Mouse (Mus musculus) bone marrow macrophage, adult 2 months (primary cell): ENCODE measurements around the gene Dusp12. TPM values are rescaled to one million over a fixed set of nuclear protein-coding genes. Genes with fewer than 3 reads are reported as not detected.

Experiments used
- H3K27ac ChIP-seq: 2 replicates; pipeline ENCODE4 v1.5.1; 2012; ENCODE audit warnings: low read depth, low read length; ENCODE audit not compliant: insufficient read depth
- H3K4me1 ChIP-seq: 2 replicates; pipeline ENCODE4 v1.6.1; 2012; ENCODE audit warnings: low read length; ENCODE audit not compliant: control insufficient read depth, insufficient read depth
- H3K4me3 ChIP-seq: 2 replicates; pipeline ENCODE4 v1.5.1; 2012; ENCODE audit warnings: mild to moderate bottlenecking, low read length, moderate library complexity; ENCODE audit not compliant: insufficient read depth
- CTCF ChIP-seq: IDR thresholded peaks from 2 replicates; pipeline ENCODE4 v1.5.1; 2012; ENCODE audit warnings: low read depth, mild to moderate bottlenecking, low read length, moderate library complexity
- POLR2A ChIP-seq: IDR thresholded peaks from 2 replicates; pipeline ENCODE4 v1.6.1; 2012; ENCODE audit warnings: mild to moderate bottlenecking, low read depth, low read length, borderline replicate concordance
- polyA plus RNA-seq: library from polyadenylated mRNA; stranded (reverse); fragments of >200 nt; gene quantifications from 2 replicates; pipeline ENCODE4 v1.2.4, GENCODE M21; 2012; ENCODE audit not compliant: missing spikeins, insufficient read depth, insufficient read length

The Dusp12 gene
- polyA plus RNA-seq, 1 experiment: 11.2 TPM

DNA sequence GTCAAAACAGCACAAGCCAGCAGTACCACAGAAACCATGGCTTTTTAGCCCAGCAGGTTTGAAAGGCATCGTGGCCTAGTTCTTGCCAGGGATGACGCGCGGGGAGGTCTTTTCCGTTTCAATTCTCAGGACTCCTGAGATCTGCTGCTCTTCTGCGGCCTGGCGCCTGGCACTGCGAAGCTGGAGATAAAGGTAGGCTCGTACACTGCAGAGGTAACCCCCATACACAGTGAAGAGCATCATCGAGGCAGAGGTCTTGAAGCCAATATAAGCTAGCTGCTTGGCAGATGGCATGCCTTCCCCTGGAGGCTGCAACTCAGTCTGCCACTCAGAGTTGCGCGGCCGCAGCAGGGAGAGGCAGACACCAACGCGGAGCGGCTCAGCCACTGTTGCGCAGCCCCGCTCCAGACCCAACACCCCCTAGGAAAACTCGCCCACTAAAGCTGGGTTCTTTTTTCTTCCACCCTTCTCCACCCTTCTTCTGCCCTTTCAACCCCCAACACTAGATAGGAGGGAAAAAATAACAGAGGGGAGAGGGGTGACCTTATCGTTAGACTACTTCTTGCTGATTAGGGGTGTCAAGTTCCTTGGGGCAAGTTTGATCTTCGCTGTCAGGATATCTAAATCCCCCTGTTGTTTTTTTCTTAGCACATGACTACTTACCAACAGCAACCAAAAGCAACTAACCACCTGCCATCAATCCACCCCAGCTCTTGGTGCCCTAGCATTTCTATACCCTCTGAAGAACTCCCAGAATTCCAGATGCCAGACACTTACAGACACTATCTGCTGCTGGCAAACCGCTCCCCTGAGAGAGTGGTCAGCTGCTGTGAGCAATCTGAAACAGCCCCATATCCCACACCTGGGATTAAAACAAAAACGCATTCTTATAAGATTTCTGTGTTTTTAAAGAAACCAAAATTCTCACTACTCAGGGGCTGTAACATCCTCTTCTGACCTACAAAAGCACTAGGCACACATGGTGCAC lies 34.4 kb downstream of the Dusp12 start:
- no peak overlapping the region for H3K4me3 ChIP-seq
- TF ChIP-seq POLR2A (no peak), CTCF (no peak)
- H3K4me1 ChIP-seq: peaks cover 55% of the 10 kb centered on the region
- H3K27ac ChIP-seq: 0 out of 2 replicates have a peak overlapping the region, but pooled peaks have one; percentile 8

DNA sequence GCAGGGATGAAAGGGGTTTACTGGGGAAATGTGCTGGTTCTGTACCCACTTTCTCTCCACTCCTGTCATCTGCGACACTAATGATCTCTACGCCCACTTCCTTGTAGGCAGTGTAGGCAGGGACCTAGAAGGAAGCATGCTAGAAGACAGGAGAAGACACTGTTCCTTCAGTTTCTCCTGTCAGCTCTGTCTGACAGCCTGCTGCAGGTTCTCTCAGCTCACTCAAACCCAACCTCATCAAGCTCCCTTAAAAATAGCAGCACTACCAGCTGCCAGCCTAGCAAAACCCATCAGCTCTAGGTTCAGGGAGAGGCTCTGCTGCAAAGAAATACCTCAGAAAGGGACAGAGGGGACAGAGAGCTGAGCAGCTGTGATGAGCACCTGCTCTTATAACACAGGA lies 35.3 kb downstream of the Dusp12 start:
- Histone ChIP-seq H3K4me1 (peaks cover 53% of the 10 kb centered on the region), H3K27ac (0 out of 2 replicates have a peak overlapping the region, but pooled peaks have one; percentile 37), H3K4me3 (no peak overlapping the region)
- TF ChIP-seq POLR2A: no peak
- no peak for TF ChIP-seq CTCF

DNA sequence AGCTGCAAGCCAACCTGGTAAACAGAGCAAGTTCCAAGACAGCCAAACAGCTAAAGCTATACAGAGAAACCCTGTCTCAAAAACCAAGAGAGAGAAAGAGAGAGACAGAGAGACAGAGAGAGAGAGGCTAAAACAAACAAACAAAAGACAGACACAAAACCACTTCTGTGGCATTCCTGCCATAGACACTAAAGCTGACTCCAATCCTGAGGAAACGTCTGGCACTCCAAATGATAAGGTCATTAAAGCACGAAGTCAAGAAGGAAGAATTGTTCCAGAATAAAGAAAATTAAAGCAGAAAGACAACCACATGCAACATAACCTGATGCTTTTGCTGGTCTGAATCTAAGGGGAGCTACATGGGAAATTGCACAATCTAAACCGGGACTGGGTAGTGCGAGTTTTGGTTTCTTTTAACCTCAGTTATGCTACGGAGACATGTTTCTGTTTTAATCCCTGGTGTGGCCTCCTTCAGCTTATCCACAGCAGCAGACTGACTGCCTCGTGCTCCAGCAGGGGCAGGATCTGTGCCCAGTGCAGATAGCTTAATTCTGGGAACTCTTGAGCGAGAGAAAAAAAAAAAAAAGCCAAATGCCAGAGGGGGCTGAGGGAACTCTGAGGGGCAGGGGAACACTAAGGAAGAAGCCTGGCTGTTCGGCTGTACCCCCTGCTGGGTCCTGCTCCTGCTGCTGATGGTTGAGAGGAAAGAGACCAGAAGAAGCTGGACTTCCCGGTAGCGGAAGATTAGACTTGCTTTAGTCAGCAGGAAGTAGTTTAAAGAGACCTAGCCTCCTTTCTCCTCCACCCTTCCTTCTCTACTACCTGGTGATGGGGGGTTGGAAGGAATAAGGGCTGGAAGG lies 39.7 kb downstream of the Dusp12 start:
- peaks cover 33% of the 10 kb centered on the region for H3K4me1 ChIP-seq
- peak overlapping the region; percentile 63 for H3K4me3 ChIP-seq
- TF ChIP-seq CTCF (no peak), POLR2A (no peak)
- peak overlapping the region; percentile 99 for H3K27ac ChIP-seq

DNA sequence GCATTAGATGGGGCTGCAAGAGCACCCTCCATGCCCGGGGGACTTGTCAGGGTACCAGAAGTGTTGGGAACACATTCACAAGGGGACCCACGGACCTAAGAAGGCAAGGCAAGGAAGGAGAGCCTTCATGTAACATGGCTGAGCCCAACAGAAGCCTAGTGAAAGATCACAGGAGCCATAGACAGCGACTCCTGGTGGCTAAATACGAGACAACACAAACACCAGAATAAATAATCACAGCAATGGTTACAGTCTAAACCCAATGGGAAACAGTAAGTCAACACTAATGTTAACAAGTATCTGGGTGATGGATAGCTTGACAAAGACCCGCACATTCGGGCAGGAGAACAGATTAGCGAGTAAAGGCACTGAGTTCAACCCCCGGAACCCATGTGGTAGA lies 41.0 kb downstream of the Dusp12 start:
- TF ChIP-seq CTCF (peak; percentile 53; the same call in 1 of the 2 replicates), POLR2A (no peak)
- Histone ChIP-seq H3K27ac (no peak overlapping the region), H3K4me1 (peaks cover 22% of the 10 kb centered on the region), H3K4me3 (no peak overlapping the region)

DNA sequence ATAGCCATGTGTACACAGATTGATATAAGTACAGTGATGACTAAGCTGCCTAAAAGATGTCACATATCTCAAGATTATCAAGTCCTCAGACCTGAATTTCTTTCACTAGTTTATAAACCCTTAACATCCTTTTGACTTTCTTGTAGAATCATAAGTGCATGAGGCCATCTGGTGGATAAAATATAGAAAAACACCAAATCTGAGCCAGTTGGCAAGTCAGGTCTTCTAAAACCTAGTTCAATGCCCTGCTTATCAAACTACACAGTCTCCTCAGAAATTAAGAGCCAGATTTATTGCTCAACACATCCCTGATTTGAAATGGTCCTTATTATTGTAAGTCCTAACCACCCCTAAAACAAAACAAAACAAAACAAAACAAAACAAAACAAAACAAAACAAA lies 45.7 kb downstream of the Dusp12 start:
- H3K27ac ChIP-seq: no peak overlapping the region
- H3K4me1 ChIP-seq: no peaks in the 10 kb centered on the region
- no peak overlapping the region for H3K4me3 ChIP-seq
- no peak for TF ChIP-seq CTCF
- TF ChIP-seq POLR2A: no peak

DNA sequence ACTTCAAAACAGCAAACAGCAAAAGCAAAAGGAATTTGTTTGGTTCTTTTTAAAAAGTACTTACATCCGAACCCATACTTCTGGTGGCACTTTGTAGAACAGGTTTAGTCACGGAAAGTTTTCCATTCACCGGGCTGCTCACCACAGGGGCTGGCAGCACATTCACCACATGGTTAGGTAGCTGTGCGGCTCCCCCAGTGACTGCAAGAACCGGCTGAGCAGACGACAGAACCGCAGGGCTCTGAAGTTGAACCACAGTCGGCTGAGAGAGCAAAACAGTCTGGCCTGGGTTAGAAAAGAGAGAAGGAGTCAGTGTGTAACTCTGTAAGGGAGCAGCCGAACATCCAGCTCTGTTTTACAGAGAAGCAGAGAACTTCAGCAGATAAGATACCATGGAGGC lies 50.6 kb downstream of the Dusp12 start:
- Histone ChIP-seq H3K4me1 (no peaks in the 10 kb centered on the region), H3K4me3 (no peak overlapping the region), H3K27ac (no peak overlapping the region)
- TF ChIP-seq CTCF (no peak), POLR2A (no peak)

DNA sequence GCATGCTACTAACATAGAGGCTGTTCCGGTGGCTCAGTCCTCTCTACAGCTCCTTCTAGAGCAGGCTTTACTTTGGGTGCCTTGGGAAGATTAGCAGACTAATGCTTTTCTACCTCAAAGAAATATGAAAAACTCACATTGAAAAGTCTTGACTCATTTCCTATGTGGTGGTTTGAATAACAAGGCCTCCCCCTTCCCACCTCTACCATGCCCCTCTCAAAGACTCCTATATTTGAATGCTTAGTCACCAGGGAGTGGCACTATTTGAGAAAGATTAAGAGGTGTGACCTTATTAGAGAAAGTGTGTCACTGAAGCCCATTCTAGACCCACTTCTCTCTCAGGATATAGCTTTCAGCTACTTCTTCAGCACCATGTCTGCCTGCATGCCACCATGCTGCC lies 55.6 kb downstream of the Dusp12 start:
- Histone ChIP-seq H3K4me1 (no peaks in the 10 kb centered on the region), H3K4me3 (no peak overlapping the region), H3K27ac (no peak overlapping the region)
- TF ChIP-seq CTCF (no peak), POLR2A (no peak)

DNA sequence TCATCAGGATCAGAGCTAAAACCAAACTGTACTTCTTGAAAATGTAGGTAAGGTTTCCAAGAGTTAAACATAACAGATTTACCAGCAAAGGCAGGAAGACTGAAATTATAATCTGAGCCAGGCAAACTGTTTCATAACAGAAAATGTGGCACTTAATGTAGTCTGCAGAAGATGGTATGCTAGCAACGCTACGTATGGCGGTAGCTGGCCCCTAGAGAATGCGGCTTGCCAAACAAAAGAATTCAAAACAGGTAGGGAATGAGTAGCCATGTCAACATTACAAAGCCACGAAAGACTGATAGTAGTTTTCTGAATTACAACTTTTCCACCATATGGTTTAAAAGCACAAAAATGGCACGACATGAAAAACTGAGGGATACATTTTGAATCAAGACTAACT lies 56.0 kb downstream of the Dusp12 start:
- no peak for TF ChIP-seq POLR2A
- TF ChIP-seq CTCF: no peak
- Histone ChIP-seq H3K4me1 (0 out of 2 replicates have a peak, but pooled peaks cover 2% of the 10 kb centered on the region), H3K4me3 (no peak overlapping the region), H3K27ac (no peak overlapping the region)

Other genes starting within 250 kb of the Dusp12 start
- gene Olfml2b, start 241.0 kb downstream of the Dusp12 start, polyA plus RNA-seq: 1.0 and 1.3 TPM in 2 replicates
- gene Atf6, start 17.8 kb downstream of the Dusp12 start, polyA plus RNA-seq: 36.4 and 43.1 TPM in 2 replicates
- gene Gm26620, start 475 bp downstream of the Dusp12 start, polyA plus RNA-seq: not detected in 2 replicates
- gene Fcrlb, start 27.4 kb upstream of the Dusp12 start, polyA plus RNA-seq: 0.63 TPM in 1 of 2 replicates, not detected in the other
- gene Fcrla, start 42.0 kb upstream of the Dusp12 start, polyA plus RNA-seq: 0.84 TPM in 1 of 2 replicates, not detected in the other
- 270 and 276 TPM in 2 replicates for gene Fcgr2b, start 91.0 kb upstream of the Dusp12 start, polyA plus RNA-seq
- 84.3 and 86.6 TPM in 2 replicates for gene Fcgr4, start 133.4 kb upstream of the Dusp12 start, polyA plus RNA-seq
- 1,121 and 1,154 TPM in 2 replicates for gene Fcgr3, start 179.4 kb upstream of the Dusp12 start, polyA plus RNA-seq
- 4.5 and 5.7 TPM in 2 replicates for gene Cfap126, start 228.4 kb upstream of the Dusp12 start, polyA plus RNA-seq